Mouse (Mus musculus) ES-Bruce4 (cell line): ENCODE measurements around the gene Gm10337. TPM values are rescaled to one million over a fixed set of nuclear protein-coding genes. Genes with fewer than 3 reads are reported as not detected.

Experiments
- H3K27ac ChIP-seq: 2 replicates; pipeline ENCODE4 v1.5.1; 2012; ENCODE audit warnings: low read length, inconsistent platforms; ENCODE audit not compliant: insufficient read depth
- H3K27me3 ChIP-seq: 2 replicates; pipeline ENCODE4 v1.6.1; 2012; ENCODE audit warnings: mild to moderate bottlenecking, low read length, inconsistent platforms; ENCODE audit not compliant: control insufficient read depth, poor library complexity, insufficient read depth, severe bottlenecking
- H3K36me3 ChIP-seq: 2 replicates; pipeline ENCODE4 v1.6.1; 2012; ENCODE audit warnings: inconsistent platforms, mild to moderate bottlenecking, low read length, moderate library complexity; ENCODE audit not compliant: control insufficient read depth, poor library complexity, insufficient read depth, severe bottlenecking
- H3K4me1 ChIP-seq: one replicate; pipeline ENCODE4 v1.8.1; 2011; ENCODE audit warnings: low read length; ENCODE audit not compliant: control insufficient read depth, insufficient read depth
- H3K4me3 ChIP-seq: 2 replicates; pipeline ENCODE4 v1.5.1; 2011; ENCODE audit warnings: low read depth, mild to moderate bottlenecking, low read length
- H3K9ac ChIP-seq: 2 replicates; pipeline ENCODE4 v1.6.1; 2012; ENCODE audit warnings: low read depth, mild to moderate bottlenecking, inconsistent platforms; ENCODE audit not compliant: poor library complexity, severe bottlenecking
- H3K9me3 ChIP-seq: replicated peaks from 2 replicates; pipeline ENCODE4 v1.6.1; 2012; ENCODE audit warnings: mild to moderate bottlenecking, low read length, inconsistent platforms; ENCODE audit not compliant: control insufficient read depth, poor library complexity, insufficient read depth, severe bottlenecking
- CTCF ChIP-seq: IDR thresholded peaks from one replicate; pipeline ENCODE4 v1.8.1; 2011; ENCODE audit warnings: low read depth, low read length
- EP300 ChIP-seq: IDR thresholded peaks from 2 replicates; pipeline ENCODE4 v1.6.1; 2011; ENCODE audit warnings: low read depth, low read length; ENCODE audit not compliant: insufficient read depth
- POLR2A ChIP-seq: IDR thresholded peaks from one replicate; pipeline ENCODE4 v1.8.1; 2011; ENCODE audit warnings: low read length; ENCODE audit not compliant: insufficient read depth
- polyA plus RNA-seq: library from polyadenylated mRNA; stranded (reverse); fragments of >200 nt; gene quantifications from 2 replicates; pipeline ENCODE4 v1.2.4, GENCODE M21; 2011; ENCODE audit warnings: low read depth; ENCODE audit not compliant: missing spikeins, insufficient read depth, insufficient read length

Gene Gm10337
- polyA plus RNA-seq, 1 experiment = not detected

DNA sequence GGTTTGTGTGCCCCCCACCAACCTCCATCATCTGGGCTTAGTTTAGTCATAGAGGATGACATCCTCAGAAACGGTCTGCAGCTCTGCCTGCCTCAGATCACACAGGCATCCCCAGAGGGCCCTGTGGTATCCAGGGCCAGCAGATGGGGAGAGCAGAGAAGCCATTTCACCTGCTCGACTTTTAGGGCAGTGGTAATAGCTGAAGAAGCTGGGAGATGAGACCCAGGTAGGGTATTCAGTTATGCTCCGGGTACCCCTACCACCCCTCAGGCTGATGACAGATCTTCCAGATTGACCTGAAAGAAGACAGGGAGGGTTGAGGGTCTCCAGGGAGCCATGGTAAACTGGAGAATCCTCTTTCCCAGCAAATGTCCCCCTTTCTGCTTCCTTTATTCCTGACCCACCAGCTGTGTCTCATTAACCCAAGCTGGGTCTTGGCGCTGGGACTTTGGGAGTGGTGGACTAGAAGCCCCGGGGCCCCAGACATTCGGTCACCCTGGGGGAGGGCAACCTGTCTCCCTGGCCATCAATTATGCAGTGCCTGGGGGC is 7.8 kb downstream of the Gm10337 start:
- no peaks in the 10 kb centered on the region for H3K9me3 ChIP-seq
- H3K9ac ChIP-seq = no peak overlapping the region
- 0 out of 2 replicates have a peak overlapping the region, but pooled peaks have one; percentile 12 for H3K27ac ChIP-seq

DNA sequence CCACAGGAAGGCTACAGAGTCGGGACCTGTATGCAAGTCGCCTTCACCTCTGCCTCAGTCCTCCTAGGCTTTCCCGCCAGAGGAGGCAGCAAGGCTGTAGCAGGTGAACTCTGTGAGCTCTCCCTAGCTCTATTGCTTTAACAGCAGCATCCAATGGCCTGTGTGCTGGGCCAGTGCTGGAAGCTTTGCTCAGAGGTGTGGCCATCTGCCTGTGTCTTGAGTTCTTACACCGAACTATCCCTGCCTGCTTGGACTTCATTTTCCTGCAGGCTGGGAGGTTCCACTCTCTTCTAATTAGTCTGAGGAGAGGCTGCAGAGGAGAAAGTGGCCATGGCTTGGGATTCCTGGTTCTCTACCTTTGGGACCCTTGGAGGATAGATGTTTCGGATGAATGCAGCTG is 8.5 kb downstream of the Gm10337 start:
- no peaks in the 10 kb centered on the region for H3K27me3 ChIP-seq
- no peak overlapping the region for H3K9ac ChIP-seq

More for the DNA sequence above, 7.8 kb downstream of the Gm10337 start:
- TF ChIP-seq CTCF (no peak), POLR2A (no peak), EP300 (no peak)
- H3K4me1 ChIP-seq = peaks cover 7% of the 10 kb centered on the region
- no peaks in the 10 kb centered on the region; the same call in 1 of the 2 replicates for H3K36me3 ChIP-seq
- no peaks in the 10 kb centered on the region for H3K27me3 ChIP-seq
- H3K4me3 ChIP-seq = no peak overlapping the region

DNA sequence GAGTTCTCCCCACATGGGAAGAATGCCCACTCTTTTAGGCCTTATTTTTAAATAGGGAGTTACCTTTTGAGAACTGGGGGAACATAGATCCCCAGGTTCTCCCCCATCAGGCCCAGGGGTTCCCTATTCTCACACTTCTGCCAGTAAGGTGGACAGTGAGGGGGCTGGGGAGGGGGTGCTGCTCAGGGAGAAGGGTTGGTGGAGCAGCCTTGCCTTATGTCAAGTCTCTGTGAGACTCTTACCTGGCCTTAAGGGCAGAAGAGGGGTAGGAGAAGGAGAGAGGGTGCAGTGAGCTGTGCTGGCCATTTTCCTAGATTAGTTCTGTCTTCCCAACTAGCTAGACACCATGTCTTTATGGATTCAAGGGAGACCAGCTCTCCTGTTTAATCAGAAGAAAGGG is 8.9 kb downstream of the Gm10337 start:
- no peaks in the 10 kb centered on the region for H3K9me3 ChIP-seq
- H3K4me1 ChIP-seq = peaks cover 7% of the 10 kb centered on the region
- no peak overlapping the region for H3K4me3 ChIP-seq
- no peaks in the 10 kb centered on the region; the same call in 1 of the 2 replicates for H3K36me3 ChIP-seq
- H3K27ac ChIP-seq = no peak overlapping the region
- TF ChIP-seq EP300 (no peak), CTCF (no peak), POLR2A (no peak)
- H3K9ac ChIP-seq = no peak overlapping the region
- H3K27me3 ChIP-seq = no peaks in the 10 kb centered on the region

More for the DNA sequence above, 8.5 kb downstream of the Gm10337 start:
- Histone ChIP-seq H3K4me3 (no peak overlapping the region), H3K27ac (no peak overlapping the region), H3K4me1 (peaks cover 7% of the 10 kb centered on the region), H3K9me3 (no peaks in the 10 kb centered on the region), H3K36me3 (no peaks in the 10 kb centered on the region; the same call in 1 of the 2 replicates)
- TF ChIP-seq POLR2A (no peak), CTCF (no peak), EP300 (no peak)

DNA sequence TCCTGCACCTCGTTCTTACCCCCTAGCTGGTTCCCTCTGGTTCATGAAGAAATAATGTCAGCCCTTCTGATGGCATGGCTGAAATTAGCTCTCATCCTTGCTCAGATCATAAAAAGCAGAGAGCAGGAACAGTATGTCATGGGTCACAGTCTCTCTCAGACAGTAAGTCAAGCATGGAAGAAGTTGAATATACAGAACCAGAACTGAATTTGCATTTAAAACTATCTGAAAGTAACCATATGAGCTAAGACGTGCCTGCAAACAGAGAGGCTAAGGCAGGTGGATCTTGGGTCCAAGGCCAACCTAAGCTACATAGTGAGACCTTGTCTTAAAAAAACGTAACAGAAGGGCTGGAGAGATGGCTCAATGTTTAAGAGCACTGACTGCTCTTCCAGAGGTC is 9.5 kb downstream of the Gm10337 start:
- no peaks in the 10 kb centered on the region; the same call in 1 of the 2 replicates for H3K36me3 ChIP-seq
- no peaks in the 10 kb centered on the region for H3K9me3 ChIP-seq
- peaks cover 7% of the 10 kb centered on the region for H3K4me1 ChIP-seq
- no peak overlapping the region for H3K27ac ChIP-seq
- H3K27me3 ChIP-seq = no peaks in the 10 kb centered on the region
- no peak overlapping the region for H3K9ac ChIP-seq
- TF ChIP-seq CTCF (no peak), POLR2A (no peak), EP300 (no peak)
- no peak overlapping the region for H3K4me3 ChIP-seq

DNA sequence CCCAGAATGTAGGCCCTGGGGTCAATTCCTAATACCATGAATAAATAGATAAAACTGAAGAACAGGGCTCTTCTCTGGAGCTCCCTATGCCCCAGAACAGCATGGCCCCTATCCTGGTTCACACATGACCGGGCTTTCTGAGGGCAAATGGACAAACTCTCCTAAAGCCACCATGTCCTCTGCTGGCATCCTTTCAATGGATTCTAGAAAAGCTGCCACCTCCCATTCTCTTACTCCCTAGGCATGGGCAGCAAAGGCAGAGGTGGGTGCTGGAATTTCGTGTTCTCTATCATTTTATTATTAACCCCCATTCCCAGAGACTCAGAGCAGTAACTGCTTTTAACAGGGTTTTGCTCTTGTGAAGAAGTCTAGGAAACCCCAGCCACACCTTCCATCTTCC is 11.7 kb downstream of the Gm10337 start:
- no peaks in the 10 kb centered on the region for H3K36me3 ChIP-seq
- TF ChIP-seq CTCF (no peak), EP300 (no peak), POLR2A (no peak)
- peaks cover 7% of the 10 kb centered on the region for H3K4me1 ChIP-seq
- H3K9ac ChIP-seq = no peak overlapping the region
- no peaks in the 10 kb centered on the region for H3K9me3 ChIP-seq
- no peaks in the 10 kb centered on the region for H3K27me3 ChIP-seq
- H3K27ac ChIP-seq = no peak overlapping the region
- no peak overlapping the region for H3K4me3 ChIP-seq

DNA sequence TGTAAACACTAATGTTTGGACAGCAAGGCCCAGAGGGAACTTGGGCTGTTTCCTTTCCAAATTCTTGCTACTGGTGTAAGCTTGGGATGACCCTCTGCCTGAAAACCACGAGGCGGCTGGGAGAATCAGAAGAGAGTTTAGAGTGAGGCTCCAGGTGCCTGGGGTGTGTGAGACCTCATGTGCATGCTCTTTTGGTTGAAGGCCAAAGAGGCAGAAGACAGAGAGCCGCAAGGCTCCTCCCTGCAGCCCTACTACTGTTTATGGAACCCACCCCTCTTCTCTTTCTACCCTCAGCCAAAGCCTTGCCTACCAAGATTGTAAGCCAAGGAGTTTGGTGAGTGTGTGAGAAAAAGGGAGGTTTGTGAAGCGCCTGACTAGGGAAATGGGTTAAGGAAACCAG is 12.3 kb downstream of the Gm10337 start:
- Histone ChIP-seq H3K9ac (peak overlapping the region; percentile 62), H3K36me3 (no peaks in the 10 kb centered on the region), H3K4me3 (peak overlapping the region; percentile 67), H3K4me1 (peaks cover 7% of the 10 kb centered on the region), H3K9me3 (no peaks in the 10 kb centered on the region), H3K27me3 (no peaks in the 10 kb centered on the region), H3K27ac (peak overlapping the region; percentile 63)
- TF ChIP-seq EP300 (no peak), POLR2A (no peak), CTCF (no peak)
